In genomic region chr1:146495386-146495785, GRCm38 (mm10) we compare ENCODE assay signal across 8 mouse cellular contexts. TPM values are rescaled to one million over a fixed set of nuclear protein-coding genes. Genes with fewer than 3 reads are reported as not detected.
DNase-seq lines count a peak whose midpoint lies in the region; ATAC-seq lines count a peak whose summit lies in the region.

No protein-coding gene starts in this region.

- H3K9me3 ChIP-seq in embryonic facial prominence, embryonic 10.5 days = no peaks in the 10 kb centered on the region
- H3K9me3 ChIP-seq in intestine, embryonic 16.5 days (ENCODE audit: control insufficient read depth, low read length) = no peaks in the 10 kb centered on the region

- DNase-seq in left cerebral cortex, adult 8-10 months (ENCODE audit: low spot score in 2 of 2) = peak; percentile 11 to 23
- DNase-seq in left cerebral cortex, postnatal 4 days = no peak
- DNase-seq in embryonic facial prominence, embryonic 10.5 days (ENCODE audit: low spot score) = no peak
- DNase-seq in right cerebral cortex, postnatal 10 days (ENCODE audit: low spot score in 2 of 2) = peak; percentile 33 to 44
- no peak for DNase-seq in ovary, adult 18-20 months (ENCODE audit: low spot score)
- no peak for DNase-seq in thymus, postnatal 10 days (ENCODE audit: low spot score in 2 of 2)

- H3K27ac ChIP-seq in embryonic facial prominence, embryonic 10.5 days (replicated peaks) = no peak overlapping the region
- H3K27ac ChIP-seq in intestine, embryonic 16.5 days (ENCODE audit: low read length) = no peak overlapping the region

- WGBS in embryonic facial prominence, embryonic 10.5 days = 3% methylated on average over 3 of the region's 3 CpGs
- 8% methylated on average over 3 of the region's 3 CpGs for WGBS in intestine, embryonic 16.5 days

- peak overlapping the region; percentile 48 for H3K4me3 ChIP-seq in embryonic facial prominence, embryonic 10.5 days
- H3K4me3 ChIP-seq in intestine, embryonic 16.5 days (ENCODE audit: low read length) = peak overlapping the region; percentile 42

- intact Hi-C loops in left cerebral cortex, postnatal 4 days (cut with DNase I) = no loop called here

- H3K36me3 ChIP-seq in embryonic facial prominence, embryonic 10.5 days (replicated peaks) = no peaks in the 10 kb centered on the region
- H3K36me3 ChIP-seq in intestine, embryonic 16.5 days (ENCODE audit: control insufficient read depth, insufficient read depth, low read length) = no peaks in the 10 kb centered on the region

- H3K27me3 ChIP-seq in embryonic facial prominence, embryonic 10.5 days (replicated peaks; ENCODE audit: low read depth, poor library complexity, severe bottlenecking) = peaks cover 54% of the 10 kb centered on the region
- peaks cover 11% of the 10 kb centered on the region for H3K27me3 ChIP-seq in intestine, embryonic 16.5 days (replicated peaks; ENCODE audit: control insufficient read depth, insufficient read depth, low read length)

- peak overlapping the region; percentile 63 for H3K4me2 ChIP-seq in intestine, embryonic 16.5 days (ENCODE audit: low read depth, low read length)

- ATAC-seq in intestine, embryonic 16.5 days = no peak
- ATAC-seq in erythroid progenitor cell, adult 5-6 weeks (replicated peaks; ENCODE audit: low FRiP score, poor library complexity, severe bottlenecking) = no peak

- no peak overlapping the region for H3K9ac ChIP-seq in intestine, embryonic 16.5 days (ENCODE audit: low read depth, low read length)

- peaks cover 23% of the 10 kb centered on the region for H3K4me1 ChIP-seq in embryonic facial prominence, embryonic 10.5 days
- H3K4me1 ChIP-seq in intestine, embryonic 16.5 days (ENCODE audit: control insufficient read depth, insufficient read depth, low read length) = peaks cover 3% of the 10 kb centered on the region; the same call in 1 of the 2 replicates

RNA-seq across cellular contexts. Expression of gene Brinp3, which starts 0.8 kb away (rescaled TPM):
- total RNA-seq in left cerebral cortex, adult 8-10 months (2022) = 10 to 100 TPM; 39.0 to 47.8 (median 43.7) TPM
- total RNA-seq in left cerebral cortex, postnatal 4 days (2021) = 10 to 100 TPM; 37.1 to 46.2 TPM
- 0.06 and 0.32 TPM in 2 replicates for polyA plus RNA-seq in embryonic facial prominence, embryonic 10.5 days (2016; fragmentation: Nextera tagmentation; extraction: Ambion mirVana)
- 0.42 and 0.88 TPM in 2 replicates for polyA plus RNA-seq in intestine, embryonic 16.5 days (2015; fragmentation: Nextera tagmentation; extraction: Ambion mirVana)
- not detected in 2 replicates for total RNA-seq in erythroid progenitor cell, adult 5-6 weeks (2015; ENCODE audit: low replicate concordance)
- total RNA-seq in erythroid progenitor cell, adult 5-6 weeks (2017; ENCODE audit: low replicate concordance) = not detected in 2 replicates

Comparison
In these comparisons a context has a peak if more than half of its experiments do, and no peak if none do; other contexts are left out.
1. DNase-seq: peak in left cerebral cortex, adult 8-10 months (2 of 2) and right cerebral cortex, postnatal 10 days (2 of 2); none in left cerebral cortex, postnatal 4 days (single experiment), embryonic facial prominence, embryonic 10.5 days (single experiment), ovary, adult 18-20 months (single experiment) and thymus, postnatal 10 days (0 of 2).
2. RNA of gene Brinp3, which starts 0.8 kb away (total RNA-seq): 37.1 to 46.2 TPM in left cerebral cortex, postnatal 4 days and 39.0 to 47.8 TPM in left cerebral cortex, adult 8-10 months; not detected in erythroid progenitor cell, adult 5-6 weeks; every median in the first group is over 10 times any median in the second.